Mouse (Mus musculus) gastrocnemius, adult 8-10 months (tissue): Measurements from ENCODE around the gene Srgap1. TPM values are rescaled to one million over a fixed set of nuclear protein-coding genes. Genes with fewer than 3 reads are reported as not detected.

Experiments used
- DNase-seq, 2 experiments: peaks; one replicate each; pipeline ENCODE4 v3.0.0; 2022; ENCODE audit warnings: low spot score in 2 of 2
- total RNA-seq, 4 experiments: library from RNA; stranded (reverse); gene quantifications; 2 replicates each; pipeline ENCODE4 v1.2.4; 2022

Srgap1 gene
- total RNA-seq, 4 experiments from 2014 or later, result 0.22 to 0.73 (median 0.45) TPM

- no peak for DNase-seq
Measured at GRCm38 (mm10) chr10:121964114-121964513, 83.0 kb downstream of the Srgap1 start.

- DNase-seq, result no peak
Measured at GRCm38 (mm10) chr10:121962053-121962452, 85.1 kb downstream of the Srgap1 start.

GRCm38 (mm10) chr10:121961121-121961893 is 85.8 kb downstream of the Srgap1 start:
- no peak for DNase-seq

- no peak for DNase-seq
Measured at GRCm38 (mm10) chr10:121958741-121959140, 88.4 kb downstream of the Srgap1 start.

GRCm38 (mm10) chr10:121956505-121956904 is 90.6 kb downstream of the Srgap1 start:
- no peak for DNase-seq

GRCm38 (mm10) chr10:121955730-121956129 is 91.4 kb downstream of the Srgap1 start:
- DNase-seq, result no peak

GRCm38 (mm10) chr10:121954877-121955276 is 92.2 kb downstream of the Srgap1 start:
- DNase-seq, result no peak

GRCm38 (mm10) chr10:121953041-121953440 is 94.1 kb downstream of the Srgap1 start:
- no peak for DNase-seq

GRCm38 (mm10) chr10:121946173-121946572 is 100.9 kb downstream of the Srgap1 start:
- DNase-seq, result no peak

- DNase-seq, result no peak
Measured at GRCm38 (mm10) chr10:121931909-121932308, 115.2 kb downstream of the Srgap1 start.

- no peak for DNase-seq
Measured at GRCm38 (mm10) chr10:121926094-121926493, 121.0 kb downstream of the Srgap1 start.

GRCm38 (mm10) chr10:121919016-121919415 is 128.1 kb downstream of the Srgap1 start:
- no peak for DNase-seq

- no peak for DNase-seq
Measured at GRCm38 (mm10) chr10:121918579-121918978, 128.5 kb downstream of the Srgap1 start.

- DNase-seq, result no peak
Measured at GRCm38 (mm10) chr10:121915530-121915929, 131.6 kb downstream of the Srgap1 start.

- no peak for DNase-seq
Measured at GRCm38 (mm10) chr10:121904137-121904536, 143.0 kb downstream of the Srgap1 start.

GRCm38 (mm10) chr10:121902651-121903050 is 144.5 kb downstream of the Srgap1 start:
- peak; percentile 11 to 34 for DNase-seq

- no peak for DNase-seq
Measured at GRCm38 (mm10) chr10:121900772-121901171, 146.3 kb downstream of the Srgap1 start.

GRCm38 (mm10) chr10:121899706-121900105 is 147.4 kb downstream of the Srgap1 start:
- DNase-seq, result no peak

- no peak for DNase-seq
Measured at GRCm38 (mm10) chr10:121897835-121898370, 149.2 kb downstream of the Srgap1 start.

GRCm38 (mm10) chr10:121891390-121892067 is 155.6 kb downstream of the Srgap1 start:
- no peak for DNase-seq

- no peak for DNase-seq
Measured at GRCm38 (mm10) chr10:121890061-121890460, 157.1 kb downstream of the Srgap1 start.

GRCm38 (mm10) chr10:121886805-121887204 is 160.3 kb downstream of the Srgap1 start:
- DNase-seq, result no peak
